Mouse (Mus musculus) hindbrain, embryonic 11.5 days (tissue): ENCODE measurements around the gene Klhl25. TPM values are rescaled to one million over a fixed set of nuclear protein-coding genes. Genes with fewer than 3 reads are reported as not detected.
"Not testable (repeated sequence)": the region's sequence is repeated elsewhere in the genome, so short reads cannot be mapped to it uniquely, and the experiment has no call there.

Source experiments
- ATAC-seq: fragments of 200-750 bp; cut with Nextera tagmentation; 2 replicates; pipeline ENCODE4 v1.8.0; 2017; ENCODE audit warnings: mild to moderate bottlenecking, moderate TSS enrichment, moderate library complexity; ENCODE audit not compliant: low FRiP score
- DNase-seq: peaks from one replicate; pipeline ENCODE4 v3.0.0-alpha.2; 2015; ENCODE audit warnings: low spot score
- H3K27ac ChIP-seq: fragments of 300-500 bp; sonication (generic); 2 replicates; pipeline ENCODE4 v1.5.1; 2014; ENCODE audit warnings: mild to moderate bottlenecking, low read depth, low read length
- H3K27me3 ChIP-seq: fragments of 300-500 bp; sonication (generic); 2 replicates; pipeline ENCODE4 v1.6.1; 2014; ENCODE audit warnings: mild to moderate bottlenecking, low read length, moderate library complexity, mixed read lengths; ENCODE audit not compliant: control insufficient read depth, insufficient read depth
- H3K36me3 ChIP-seq: fragments of 300-500 bp; sonication (generic); 2 replicates; pipeline ENCODE4 v1.6.1; 2014; ENCODE audit warnings: mild to moderate bottlenecking, low read length, moderate library complexity, mixed read lengths; ENCODE audit not compliant: control insufficient read depth, insufficient read depth
- H3K4me1 ChIP-seq: fragments of 300-500 bp; sonication (generic); replicated peaks from 2 replicates; pipeline ENCODE4 v1.6.1; 2014; ENCODE audit warnings: low read length, mixed read lengths; ENCODE audit not compliant: control insufficient read depth, insufficient read depth
- H3K4me2 ChIP-seq: fragments of 300-500 bp; sonication (generic); replicated peaks from 2 replicates; pipeline ENCODE4 v1.6.1; 2014; ENCODE audit warnings: mild to moderate bottlenecking, low read depth, low read length
- H3K4me3 ChIP-seq: fragments of 300-500 bp; sonication (generic); 2 replicates; pipeline ENCODE4 v1.5.1; 2014; ENCODE audit warnings: low read depth, low read length
- H3K9ac ChIP-seq: fragments of 300-500 bp; sonication (generic); 2 replicates; pipeline ENCODE4 v1.6.1; 2014; ENCODE audit warnings: low read depth, low read length
- H3K9me3 ChIP-seq: fragments of 300-500 bp; sonication (generic); 2 replicates; pipeline ENCODE4 v1.6.1; 2016; ENCODE audit warnings: low read length; ENCODE audit not compliant: control insufficient read depth
- WGBS: fragments of 180-500 bp; shearing (Covaris S2); extraction: QIAGEN DNeasy Blood & Tissue Kit; methylation state at CpG from one replicate; pipeline ENCODE4 v1.1.7; 2014; 5-methylcytosine and 5-hydroxymethylcytosine counted together
- polyA plus RNA-seq: library from polyadenylated mRNA; unstranded; fragments of >200 nt; fragmentation: Nextera tagmentation; extraction: Ambion mirVana; gene quantifications from 2 replicates; pipeline ENCODE4 v1.2.1, GENCODE M21; 2014

The Klhl25 gene
- polyA plus RNA-seq, 1 experiment from 2014 or later = 17.0 TPM

- DNase-seq, H3K4me2 ChIP-seq, H3K36me3 ChIP-seq, H3K27me3 ChIP-seq, H3K4me1 ChIP-seq, H3K9me3 ChIP-seq, H3K9ac ChIP-seq, H3K27ac ChIP-seq, ATAC-seq, H3K4me3 ChIP-seq: not testable (repeated sequence)
- WGBS = 89% methylated on average over 6 of the region's 7 CpGs
Measured at GRCm38 (mm10) chr7:75861638-75862426, 13.7 kb downstream of the Klhl25 start.

- H3K9me3 ChIP-seq, H3K36me3 ChIP-seq, H3K27ac ChIP-seq, H3K4me3 ChIP-seq, H3K4me2 ChIP-seq, DNase-seq, H3K27me3 ChIP-seq, ATAC-seq, H3K4me1 ChIP-seq, H3K9ac ChIP-seq: not testable (repeated sequence)
- 89% methylated on average over 6 of the region's 6 CpGs for WGBS
Measured at GRCm38 (mm10) chr7:75862427-75862781, 14.3 kb downstream of the Klhl25 start.

- H3K4me1 ChIP-seq, H3K9me3 ChIP-seq, H3K36me3 ChIP-seq, H3K4me2 ChIP-seq, H3K4me3 ChIP-seq, H3K27ac ChIP-seq, DNase-seq, H3K27me3 ChIP-seq, H3K9ac ChIP-seq, ATAC-seq: not testable (repeated sequence)
- WGBS = 94% methylated on average over 5 of the region's 5 CpGs
Measured at GRCm38 (mm10) chr7:75863248-75863911, 15.3 kb downstream of the Klhl25 start.

GRCm38 (mm10) chr7:75865026-75865425 is 16.9 kb downstream of the Klhl25 start:
- Histone ChIP-seq H3K4me3 (no peak overlapping the region), H3K9me3 (no peaks in the 10 kb centered on the region), H3K4me1 (no peaks in the 10 kb centered on the region), H3K27me3 (no peaks in the 10 kb centered on the region), H3K27ac (no peak overlapping the region), H3K9ac (no peak overlapping the region), H3K36me3 (0 out of 2 replicates have a peak, but pooled peaks cover 8% of the 10 kb centered on the region), H3K4me2 (no peak overlapping the region)
- WGBS = 98% methylated on average over 6 of the region's 6 CpGs
- ATAC-seq (no peak), DNase-seq (no peak)

GRCm38 (mm10) chr7:75866557-75866956 is 18.4 kb downstream of the Klhl25 start:
- 93% methylated on average over 13 of the region's 13 CpGs for WGBS
- H3K4me2 ChIP-seq = no peak overlapping the region
- H3K4me1 ChIP-seq = no peaks in the 10 kb centered on the region
- H3K9ac ChIP-seq = no peak overlapping the region
- H3K27me3 ChIP-seq = no peaks in the 10 kb centered on the region
- no peaks in the 10 kb centered on the region for H3K9me3 ChIP-seq
- no peak overlapping the region for H3K4me3 ChIP-seq
- no peak for DNase-seq
- 0 out of 2 replicates have a peak, but pooled peaks cover 8% of the 10 kb centered on the region for H3K36me3 ChIP-seq
- no peak for ATAC-seq
- H3K27ac ChIP-seq = no peak overlapping the region

- Histone ChIP-seq H3K4me2 (no peak overlapping the region), H3K9ac (no peak overlapping the region), H3K4me3 (no peak overlapping the region), H3K27ac (no peak overlapping the region), H3K36me3 (0 out of 2 replicates have a peak, but pooled peaks cover 8% of the 10 kb centered on the region), H3K27me3 (no peaks in the 10 kb centered on the region), H3K9me3 (no peaks in the 10 kb centered on the region), H3K4me1 (no peaks in the 10 kb centered on the region)
- ATAC-seq = no peak
- 90% methylated on average over 2 of the region's 2 CpGs for WGBS
- no peak for DNase-seq
Measured at GRCm38 (mm10) chr7:75868687-75869086, 20.6 kb downstream of the Klhl25 start.

GRCm38 (mm10) chr7:75870551-75870950 is 22.4 kb downstream of the Klhl25 start:
- Histone ChIP-seq H3K27ac (no peak overlapping the region), H3K27me3 (no peaks in the 10 kb centered on the region), H3K9ac (no peak overlapping the region), H3K4me3 (no peak overlapping the region), H3K36me3 (0 out of 2 replicates have a peak, but pooled peaks cover 5% of the 10 kb centered on the region), H3K4me1 (no peaks in the 10 kb centered on the region), H3K4me2 (no peak overlapping the region), H3K9me3 (no peaks in the 10 kb centered on the region)
- ATAC-seq (no peak), DNase-seq (no peak)
- WGBS = 74% methylated on average over 9 of the region's 9 CpGs

GRCm38 (mm10) chr7:75872255-75872654 is 24.1 kb downstream of the Klhl25 start:
- Histone ChIP-seq H3K9ac (no peak overlapping the region), H3K4me1 (no peaks in the 10 kb centered on the region), H3K9me3 (no peaks in the 10 kb centered on the region), H3K27ac (no peak overlapping the region), H3K36me3 (no peaks in the 10 kb centered on the region), H3K27me3 (no peaks in the 10 kb centered on the region), H3K4me2 (no peak overlapping the region), H3K4me3 (no peak overlapping the region)
- 81% methylated on average over 5 of the region's 5 CpGs for WGBS
- ATAC-seq (no peak), DNase-seq (no peak)

- Histone ChIP-seq H3K9ac (no peak overlapping the region), H3K9me3 (no peaks in the 10 kb centered on the region), H3K4me3 (no peak overlapping the region), H3K4me2 (no peak overlapping the region), H3K27me3 (no peaks in the 10 kb centered on the region), H3K27ac (no peak overlapping the region), H3K36me3 (no peaks in the 10 kb centered on the region), H3K4me1 (no peaks in the 10 kb centered on the region)
- 91% methylated on average over 8 of the region's 8 CpGs for WGBS
- ATAC-seq = no peak
- DNase-seq = no peak
Measured at GRCm38 (mm10) chr7:75872697-75873096, 24.6 kb downstream of the Klhl25 start.
